Mouse (Mus musculus): Measurements from ENCODE around the gene Pitpnm1.

GRCm38 (mm10) chr19:4122411-4123370 lies 22.9 kb downstream of the Pitpnm1 start:
- TF ChIP-seq POLR2A (IDR thresholded peaks at IDR 0.05; ENCODE audit: control insufficient read depth in 1 of 2, insufficient read depth in 1 of 2, low read depth in 1 of 2, low read length in 2 of 2, poor library complexity in 1 of 2) (0 out of 4 replicates have a peak, but pooled peaks of 1 of the 2 experiments have one; percentile 35), USF1 (IDR thresholded peaks at IDR 0.05; ENCODE audit: low read depth, low read length) (no peak), CTCF (IDR thresholded peaks at IDR 0.05 in 2 of 3, conservative IDR thresholded peaks at IDR 0.05 in 1 of 3; ENCODE audit: control insufficient read depth in 1 of 3, insufficient read depth in 1 of 3, low read depth in 2 of 3, low read length in 3 of 3, poor library complexity in 1 of 3, severe bottlenecking in 1 of 3) (peak in 1 of 3 experiments; percentile 32; a peak in 2 of 6 replicates)
